Mouse (Mus musculus) neural tube, embryonic 13.5 days (tissue): ENCODE data around the gene Gm49342. TPM values are rescaled to one million over a fixed set of nuclear protein-coding genes. Genes with fewer than 3 reads are reported as not detected.

Source experiments
- ATAC-seq: fragments of 200-750 bp; cut with Nextera tagmentation; 2 replicates; pipeline ENCODE4 v1.8.0; 2017; ENCODE audit warnings: low read depth, mild to moderate bottlenecking, moderate TSS enrichment, moderate library complexity
- H3K27ac ChIP-seq: fragments of 300-500 bp; sonication (generic); replicated peaks from 2 replicates; pipeline ENCODE4 v1.5.1; 2015; ENCODE audit warnings: moderate library complexity, mild to moderate bottlenecking, inconsistent platforms
- H3K27me3 ChIP-seq: fragments of 300-500 bp; sonication (generic); 2 replicates; pipeline ENCODE4 v1.6.1; 2015; ENCODE audit warnings: mild to moderate bottlenecking, inconsistent platforms
- H3K36me3 ChIP-seq: fragments of 300-500 bp; sonication (generic); 2 replicates; pipeline ENCODE4 v1.6.1; 2015; ENCODE audit warnings: mild to moderate bottlenecking, inconsistent platforms
- H3K4me1 ChIP-seq: fragments of 300-500 bp; sonication (generic); replicated peaks from 2 replicates; pipeline ENCODE4 v1.6.1; 2015; ENCODE audit warnings: inconsistent platforms
- H3K4me2 ChIP-seq: fragments of 300-500 bp; sonication (generic); 2 replicates; pipeline ENCODE4 v1.6.1; 2015; ENCODE audit warnings: inconsistent platforms, mild to moderate bottlenecking, moderate library complexity
- H3K4me3 ChIP-seq: fragments of 300-500 bp; sonication (generic); 2 replicates; pipeline ENCODE4 v1.5.1; 2015; ENCODE audit warnings: mild to moderate bottlenecking, inconsistent platforms
- H3K9ac ChIP-seq: fragments of 300-500 bp; sonication (generic); 2 replicates; pipeline ENCODE4 v1.6.1; 2015; ENCODE audit warnings: moderate library complexity, mild to moderate bottlenecking, inconsistent platforms
- H3K9me3 ChIP-seq: fragments of 300-500 bp; sonication (generic); 2 replicates; pipeline ENCODE4 v1.6.1; 2016; ENCODE audit warnings: inconsistent platforms
- WGBS: fragments of 180-500 bp; shearing (Covaris S2); methylation state at CpG from one replicate; pipeline ENCODE4 v1.1.7; 2015; 5-methylcytosine and 5-hydroxymethylcytosine counted together
- polyA plus RNA-seq: library from polyadenylated mRNA; unstranded; fragments of >200 nt; fragmentation: Nextera tagmentation; extraction: Ambion mirVana; gene quantifications from 2 replicates; pipeline ENCODE4 v1.2.1, GENCODE M21; 2015

The Gm49342 gene
- polyA plus RNA-seq, 1 experiment from 2014 or later = not detected

DNA sequence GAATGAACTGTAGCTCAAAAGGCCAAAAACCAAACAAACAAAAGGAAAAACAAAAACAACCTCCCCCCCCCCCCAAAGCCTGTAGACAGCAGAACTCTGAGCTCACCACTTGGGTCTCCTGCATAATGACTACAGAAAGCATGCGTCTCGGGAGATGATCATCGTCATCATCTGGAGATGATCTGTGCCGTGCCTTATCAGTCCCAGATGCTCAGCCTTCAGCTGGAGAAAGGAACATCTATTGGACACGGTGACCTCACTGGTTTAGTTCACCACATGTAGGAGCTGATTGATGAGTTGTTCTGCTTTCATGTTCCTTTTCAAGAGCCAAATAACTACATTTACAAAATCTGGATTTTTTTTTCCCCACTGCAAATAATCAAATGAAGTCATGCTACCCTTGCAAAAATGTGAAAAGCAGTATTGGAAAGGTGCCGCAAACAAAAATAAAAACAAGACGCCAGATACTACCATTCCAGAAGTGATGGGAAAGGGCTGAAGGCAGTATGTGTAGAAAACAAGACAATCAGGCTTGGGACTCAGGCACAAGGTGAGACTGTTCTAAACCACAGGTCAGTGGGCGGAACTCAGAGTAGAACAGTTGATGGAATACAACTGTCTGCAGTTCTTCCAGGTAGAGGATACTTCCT is 63.0 kb downstream of the Gm49342 start, which contains the start of gene Rnase10:
Gene Rnase10, plus strand, starts transcription at position 600 of the 650 bp plus-strand sequence.
- Histone ChIP-seq H3K27ac (no peak within 1 kb of the TSS), H3K4me2 (no peak within 1 kb of the TSS), H3K4me1 (no peaks in the 10 kb centered on the region), H3K9me3 (no peaks in the 10 kb centered on the region), H3K4me3 (no peak within 1 kb of the TSS), H3K36me3 (no peaks in the 10 kb centered on the region), H3K9ac (no peak within 1 kb of the TSS), H3K27me3 (no peaks in the 10 kb centered on the region)
- 84% methylated on average over 8 of the region's 8 CpGs for WGBS
- ATAC-seq = no peak

GRCm38 (mm10) chr14:51007914-51008713 is 63.8 kb downstream of the Gm49342 start:
- no peaks in the 10 kb centered on the region for H3K36me3 ChIP-seq
- no peak for ATAC-seq
- H3K4me3 ChIP-seq = no peak overlapping the region
- H3K4me2 ChIP-seq = no peak overlapping the region
- WGBS = 83% methylated on average over 13 of the region's 13 CpGs
- H3K4me1 ChIP-seq = no peaks in the 10 kb centered on the region
- H3K9ac ChIP-seq = no peak overlapping the region
- no peaks in the 10 kb centered on the region for H3K9me3 ChIP-seq
- H3K27ac ChIP-seq = no peak overlapping the region
- H3K27me3 ChIP-seq = no peaks in the 10 kb centered on the region

DNA sequence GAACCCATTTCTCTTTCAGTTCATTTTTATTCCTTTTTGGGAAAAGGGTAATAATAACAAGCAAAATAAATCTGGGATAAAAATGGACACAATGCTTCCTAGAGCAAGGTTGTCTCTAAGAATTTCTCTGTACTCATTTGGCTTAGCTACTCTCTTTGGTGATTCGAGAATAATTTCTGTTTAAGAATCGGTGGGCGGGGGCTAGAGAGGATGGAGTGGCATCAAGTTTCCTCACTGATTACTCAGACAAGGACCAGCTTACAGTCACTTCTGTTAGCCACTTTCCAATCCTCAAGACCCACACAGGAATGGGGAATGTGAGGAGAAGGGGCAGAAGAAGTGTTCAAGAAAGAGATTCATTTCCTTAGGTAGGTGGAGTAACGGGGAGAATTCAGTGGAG is 64.5 kb downstream of the Gm49342 start:
- ATAC-seq = no peak

GRCm38 (mm10) chr14:51009572-51009971 is 65.3 kb downstream of the Gm49342 start:
- Histone ChIP-seq H3K4me3 (no peak overlapping the region), H3K4me2 (no peak overlapping the region), H3K27ac (no peak overlapping the region), H3K9ac (no peak overlapping the region), H3K4me1 (no peaks in the 10 kb centered on the region), H3K27me3 (no peaks in the 10 kb centered on the region), H3K9me3 (no peaks in the 10 kb centered on the region), H3K36me3 (no peaks in the 10 kb centered on the region)
- no peak for ATAC-seq
- WGBS = 85% methylated on average over 6 of the region's 6 CpGs

More for the DNA sequence above, 64.5 kb downstream of the Gm49342 start:
- no peak overlapping the region for H3K4me3 ChIP-seq
- H3K27ac ChIP-seq = no peak overlapping the region
- H3K4me2 ChIP-seq = no peak overlapping the region
- H3K4me1 ChIP-seq = no peaks in the 10 kb centered on the region
- WGBS = 91% methylated on average over 4 of the region's 4 CpGs
- no peak overlapping the region for H3K9ac ChIP-seq
- H3K36me3 ChIP-seq = no peaks in the 10 kb centered on the region
- H3K27me3 ChIP-seq = no peaks in the 10 kb centered on the region
- H3K9me3 ChIP-seq = no peaks in the 10 kb centered on the region

Other genes starting within 250 kb of the Gm49342 start
- gene Olfr748, start 237.1 kb upstream of the Gm49342 start, polyA plus RNA-seq = not detected in 2 replicates
- gene Olfr749, start 199.4 kb upstream of the Gm49342 start, polyA plus RNA-seq = not detected in 2 replicates
- 111 and 114 TPM in 2 replicates for gene Ttc5, start 159.0 kb upstream of the Gm49342 start, polyA plus RNA-seq
- not detected in 2 replicates for gene Ccnb1ip1, start 136.8 kb upstream of the Gm49342 start, polyA plus RNA-seq
- gene Parp2, start 136.7 kb upstream of the Gm49342 start, polyA plus RNA-seq = 44.5 and 49.0 TPM in 2 replicates
- 3.2 and 3.4 TPM in 2 replicates for gene Tep1, start 74.0 kb upstream of the Gm49342 start, polyA plus RNA-seq
- 0.88 and 1.2 TPM in 2 replicates for gene Klhl33, start 47.0 kb upstream of the Gm49342 start, polyA plus RNA-seq
- gene Osgep, start 19.6 kb upstream of the Gm49342 start, polyA plus RNA-seq = 122 and 125 TPM in 2 replicates
- gene Apex1, start 19.5 kb upstream of the Gm49342 start, polyA plus RNA-seq = 215 and 219 TPM in 2 replicates
- 90.2 and 103 TPM in 2 replicates for gene Pip4p1, start 13.7 kb upstream of the Gm49342 start, polyA plus RNA-seq
- 25.8 and 27.4 TPM in 2 replicates for gene Pnp, start 13.4 kb upstream of the Gm49342 start, polyA plus RNA-seq
- gene Pnp2, start 11.5 kb downstream of the Gm49342 start, polyA plus RNA-seq = not detected in 2 replicates
- not detected in 2 replicates for gene Rnase10, start 63.2 kb downstream of the Gm49342 start, polyA plus RNA-seq
- not detected in 2 replicates for gene Rnase9, start 97.4 kb downstream of the Gm49342 start, polyA plus RNA-seq
- gene Rnase11, start 105.6 kb downstream of the Gm49342 start, polyA plus RNA-seq = not detected in 2 replicates
- not detected in 2 replicates for gene Rnase12, start 113.1 kb downstream of the Gm49342 start, polyA plus RNA-seq
- not detected in 2 replicates for gene Olfr750, start 129.9 kb downstream of the Gm49342 start, polyA plus RNA-seq
- gene Rnase4, start 146.6 kb downstream of the Gm49342 start, polyA plus RNA-seq = 16.1 and 17.0 TPM in 2 replicates
- gene Ang, start 146.6 kb downstream of the Gm49342 start, polyA plus RNA-seq = 3.7 and 3.9 TPM in 2 replicates
- gene Eddm3b, start 169.9 kb downstream of the Gm49342 start, polyA plus RNA-seq = not detected in 2 replicates
- gene Rnase6, start 179.4 kb downstream of the Gm49342 start, polyA plus RNA-seq = 0.24 and 0.29 TPM in 2 replicates
- 0.73 TPM in 1 of 2 replicates, not detected in the other for gene Rnase1, start 202.3 kb downstream of the Gm49342 start, polyA plus RNA-seq
- gene Rnase2b, start 217.7 kb downstream of the Gm49342 start, polyA plus RNA-seq = not detected in 2 replicates